Mouse (Mus musculus): Measurements from ENCODE around the gene Dhrs1. TPM values are rescaled to one million over a fixed set of nuclear protein-coding genes. Genes with fewer than 3 reads are reported as not detected.

The Dhrs1 gene
- 15.3 TPM for polyA plus RNA-seq (2014; fragmentation: Illumina TruSeq; extraction: RNeasy Lipid Tissue Mini Kit (QIAGEN cat#74804); ENCODE audit: low read depth, low replicate concordance)

GRCm38 (mm10) chr14:55745180-55745860 is at the start of gene Dhrs1, which contains the start of gene Nop9:
Gene Dhrs1 (minus strand): TSS chr14:55745690.
Gene Nop9 (plus strand): TSS chr14:55745693.

GRCm38 (mm10) chr14:55788256-55789050 is 43.0 kb upstream of the Dhrs1 start, which contains the start of gene Ripk3:
Gene Ripk3 (minus strand): TSS chr14:55788865.

GRCm38 (mm10) chr14:55783958-55784235 is 38.4 kb upstream of the Dhrs1 start, which contains the start of gene Adcy4:
Gene Adcy4 (minus strand): TSS chr14:55784095.

GRCm38 (mm10) chr14:55765696-55766095 is 20.2 kb upstream of the Dhrs1 start, which contains the start of gene Ltb4r1:
Gene Ltb4r1 (plus strand): TSS chr14:55765962.

GRCm38 (mm10) chr14:55761163-55761562 is 15.7 kb upstream of the Dhrs1 start, which contains the start of gene Ltb4r2:
Gene Ltb4r2 (plus strand): TSS chr14:55761428.

GRCm38 (mm10) chr14:55758363-55758784 is 12.9 kb upstream of the Dhrs1 start, which contains the start of gene Cideb:
Gene Cideb (minus strand): TSS chr14:55758458.

GRCm38 (mm10) chr14:55721700-55722437 is 23.6 kb downstream of the Dhrs1 start, which contains the start of gene Rabggta:
Gene Rabggta (minus strand): TSS chr14:55722263.

GRCm38 (mm10) chr14:55713729-55714122 is 31.8 kb downstream of the Dhrs1 start, which contains the start of gene Tgm1:
Gene Tgm1 (minus strand): TSS chr14:55713926.

Other genes starting within 250 kb of the Dhrs1 start
- not detected for gene Cpne6, start 235.2 kb downstream of the Dhrs1 start, polyA plus RNA-seq (2014; fragmentation: Illumina TruSeq; extraction: RNeasy Lipid Tissue Mini Kit (QIAGEN cat#74804); ENCODE audit: low read depth, low replicate concordance)
- not detected for gene Nrl, start 220.7 kb downstream of the Dhrs1 start, polyA plus RNA-seq (2014; fragmentation: Illumina TruSeq; extraction: RNeasy Lipid Tissue Mini Kit (QIAGEN cat#74804); ENCODE audit: low read depth, low replicate concordance)
- gene Pck2, start 205.4 kb downstream of the Dhrs1 start, polyA plus RNA-seq (2014; fragmentation: Illumina TruSeq; extraction: RNeasy Lipid Tissue Mini Kit (QIAGEN cat#74804); ENCODE audit: low read depth, low replicate concordance), result 5.2 TPM
- 21.3 TPM for gene Dcaf11, start 185.7 kb downstream of the Dhrs1 start, polyA plus RNA-seq (2014; fragmentation: Illumina TruSeq; extraction: RNeasy Lipid Tissue Mini Kit (QIAGEN cat#74804); ENCODE audit: low read depth, low replicate concordance)
- gene A730061H03Rik, start 185.3 kb downstream of the Dhrs1 start, polyA plus RNA-seq (2014; fragmentation: Illumina TruSeq; extraction: RNeasy Lipid Tissue Mini Kit (QIAGEN cat#74804); ENCODE audit: low read depth, low replicate concordance), result not detected
- gene Fitm1, start 170.1 kb downstream of the Dhrs1 start, polyA plus RNA-seq (2014; fragmentation: Illumina TruSeq; extraction: RNeasy Lipid Tissue Mini Kit (QIAGEN cat#74804); ENCODE audit: low read depth, low replicate concordance), result not detected
- gene Psme1, start 167.6 kb downstream of the Dhrs1 start, polyA plus RNA-seq (2014; fragmentation: Illumina TruSeq; extraction: RNeasy Lipid Tissue Mini Kit (QIAGEN cat#74804); ENCODE audit: low read depth, low replicate concordance), result 139 TPM
- gene Emc9, start 160.4 kb downstream of the Dhrs1 start, polyA plus RNA-seq (2014; fragmentation: Illumina TruSeq; extraction: RNeasy Lipid Tissue Mini Kit (QIAGEN cat#74804); ENCODE audit: low read depth, low replicate concordance), result 7.3 TPM
- gene Psme2, start 154.6 kb downstream of the Dhrs1 start, polyA plus RNA-seq (2014; fragmentation: Illumina TruSeq; extraction: RNeasy Lipid Tissue Mini Kit (QIAGEN cat#74804); ENCODE audit: low read depth, low replicate concordance), result 171 TPM
- 10.6 TPM for gene Rnf31, start 154.0 kb downstream of the Dhrs1 start, polyA plus RNA-seq (2014; fragmentation: Illumina TruSeq; extraction: RNeasy Lipid Tissue Mini Kit (QIAGEN cat#74804); ENCODE audit: low read depth, low replicate concordance)
- gene Irf9, start 142.1 kb downstream of the Dhrs1 start, polyA plus RNA-seq (2014; fragmentation: Illumina TruSeq; extraction: RNeasy Lipid Tissue Mini Kit (QIAGEN cat#74804); ENCODE audit: low read depth, low replicate concordance), result 51.9 TPM
- not detected for gene Rec8, start 127.7 kb downstream of the Dhrs1 start, polyA plus RNA-seq (2014; fragmentation: Illumina TruSeq; extraction: RNeasy Lipid Tissue Mini Kit (QIAGEN cat#74804); ENCODE audit: low read depth, low replicate concordance)
- gene Ipo4, start 109.7 kb downstream of the Dhrs1 start, polyA plus RNA-seq (2014; fragmentation: Illumina TruSeq; extraction: RNeasy Lipid Tissue Mini Kit (QIAGEN cat#74804); ENCODE audit: low read depth, low replicate concordance), result 2.9 TPM
- 0.63 TPM for gene Gm49378, start 107.8 kb downstream of the Dhrs1 start, polyA plus RNA-seq (2014; fragmentation: Illumina TruSeq; extraction: RNeasy Lipid Tissue Mini Kit (QIAGEN cat#74804); ENCODE audit: low read depth, low replicate concordance)
- 52.5 TPM for gene Tm9sf1, start 101.9 kb downstream of the Dhrs1 start, polyA plus RNA-seq (2014; fragmentation: Illumina TruSeq; extraction: RNeasy Lipid Tissue Mini Kit (QIAGEN cat#74804); ENCODE audit: low read depth, low replicate concordance)
- gene Tssk4, start 95.5 kb downstream of the Dhrs1 start, polyA plus RNA-seq (2014; fragmentation: Illumina TruSeq; extraction: RNeasy Lipid Tissue Mini Kit (QIAGEN cat#74804); ENCODE audit: low read depth, low replicate concordance), result 0.50 TPM
- 43.5 TPM for gene Mdp1, start 85.2 kb downstream of the Dhrs1 start, polyA plus RNA-seq (2014; fragmentation: Illumina TruSeq; extraction: RNeasy Lipid Tissue Mini Kit (QIAGEN cat#74804); ENCODE audit: low read depth, low replicate concordance)
- gene Gmpr2, start 73.7 kb downstream of the Dhrs1 start, polyA plus RNA-seq (2014; fragmentation: Illumina TruSeq; extraction: RNeasy Lipid Tissue Mini Kit (QIAGEN cat#74804); ENCODE audit: low read depth, low replicate concordance), result 26.0 TPM
- 50.1 TPM for gene Nedd8, start 73.6 kb downstream of the Dhrs1 start, polyA plus RNA-seq (2014; fragmentation: Illumina TruSeq; extraction: RNeasy Lipid Tissue Mini Kit (QIAGEN cat#74804); ENCODE audit: low read depth, low replicate concordance)
- 13.6 TPM for gene Tinf2, start 63.9 kb downstream of the Dhrs1 start, polyA plus RNA-seq (2014; fragmentation: Illumina TruSeq; extraction: RNeasy Lipid Tissue Mini Kit (QIAGEN cat#74804); ENCODE audit: low read depth, low replicate concordance)
- gene Tgm1, start 31.8 kb downstream of the Dhrs1 start, polyA plus RNA-seq (2014; fragmentation: Illumina TruSeq; extraction: RNeasy Lipid Tissue Mini Kit (QIAGEN cat#74804); ENCODE audit: low read depth, low replicate concordance), result not detected
- 0.73 TPM for gene Rabggta, start 23.4 kb downstream of the Dhrs1 start, polyA plus RNA-seq (2014; fragmentation: Illumina TruSeq; extraction: RNeasy Lipid Tissue Mini Kit (QIAGEN cat#74804); ENCODE audit: low read depth, low replicate concordance)
- gene Nop9, start within 50 bp of the Dhrs1 start, polyA plus RNA-seq (2014; fragmentation: Illumina TruSeq; extraction: RNeasy Lipid Tissue Mini Kit (QIAGEN cat#74804); ENCODE audit: low read depth, low replicate concordance), result 3.3 TPM
- gene Cideb, start 12.8 kb upstream of the Dhrs1 start, polyA plus RNA-seq (2014; fragmentation: Illumina TruSeq; extraction: RNeasy Lipid Tissue Mini Kit (QIAGEN cat#74804); ENCODE audit: low read depth, low replicate concordance), result 5.6 TPM
- not detected for gene Ltb4r2, start 15.7 kb upstream of the Dhrs1 start, polyA plus RNA-seq (2014; fragmentation: Illumina TruSeq; extraction: RNeasy Lipid Tissue Mini Kit (QIAGEN cat#74804); ENCODE audit: low read depth, low replicate concordance)
- not detected for gene Ltb4r1, start 20.3 kb upstream of the Dhrs1 start, polyA plus RNA-seq (2014; fragmentation: Illumina TruSeq; extraction: RNeasy Lipid Tissue Mini Kit (QIAGEN cat#74804); ENCODE audit: low read depth, low replicate concordance)
- gene Adcy4, start 38.4 kb upstream of the Dhrs1 start, polyA plus RNA-seq (2014; fragmentation: Illumina TruSeq; extraction: RNeasy Lipid Tissue Mini Kit (QIAGEN cat#74804); ENCODE audit: low read depth, low replicate concordance), result 0.19 TPM
- 4.4 TPM for gene Ripk3, start 43.2 kb upstream of the Dhrs1 start, polyA plus RNA-seq (2014; fragmentation: Illumina TruSeq; extraction: RNeasy Lipid Tissue Mini Kit (QIAGEN cat#74804); ENCODE audit: low read depth, low replicate concordance)
- 2.6 TPM for gene Nfatc4, start 77.5 kb upstream of the Dhrs1 start, polyA plus RNA-seq (2014; fragmentation: Illumina TruSeq; extraction: RNeasy Lipid Tissue Mini Kit (QIAGEN cat#74804); ENCODE audit: low read depth, low replicate concordance)
- 0.35 TPM for gene Nynrin, start 108.3 kb upstream of the Dhrs1 start, polyA plus RNA-seq (2014; fragmentation: Illumina TruSeq; extraction: RNeasy Lipid Tissue Mini Kit (QIAGEN cat#74804); ENCODE audit: low read depth, low replicate concordance)
- 2.5 TPM for gene Cbln3, start 138.7 kb upstream of the Dhrs1 start, polyA plus RNA-seq (2014; fragmentation: Illumina TruSeq; extraction: RNeasy Lipid Tissue Mini Kit (QIAGEN cat#74804); ENCODE audit: low read depth, low replicate concordance)
- gene Khnyn, start 139.3 kb upstream of the Dhrs1 start, polyA plus RNA-seq (2014; fragmentation: Illumina TruSeq; extraction: RNeasy Lipid Tissue Mini Kit (QIAGEN cat#74804); ENCODE audit: low read depth, low replicate concordance), result 85.5 TPM
- 8.1 TPM for gene Sdr39u1, start 154.6 kb upstream of the Dhrs1 start, polyA plus RNA-seq (2014; fragmentation: Illumina TruSeq; extraction: RNeasy Lipid Tissue Mini Kit (QIAGEN cat#74804); ENCODE audit: low read depth, low replicate concordance)
- gene Cma1, start 199.0 kb upstream of the Dhrs1 start, polyA plus RNA-seq (2014; fragmentation: Illumina TruSeq; extraction: RNeasy Lipid Tissue Mini Kit (QIAGEN cat#74804); ENCODE audit: low read depth, low replicate concordance), result 1.5 TPM
- gene Cma2, start 205.3 kb upstream of the Dhrs1 start, polyA plus RNA-seq (2014; fragmentation: Illumina TruSeq; extraction: RNeasy Lipid Tissue Mini Kit (QIAGEN cat#74804); ENCODE audit: low read depth, low replicate concordance), result not detected